Mouse (Mus musculus) cerebellum, adult 2 months (tissue): ENCODE results near the gene Vav2.

Experiments used
- CTCF ChIP-seq: fragments of 200-500 bp; IDR thresholded peaks from 2 replicates; pipeline ENCODE4 v1.5.1; 2011; ENCODE audit warnings: low read depth, mild to moderate bottlenecking, control low read depth, low read length, moderate library complexity, borderline replicate concordance; ENCODE audit not compliant: insufficient read depth
- POLR2A ChIP-seq: fragments of 200-500 bp; IDR thresholded peaks from 2 replicates; pipeline ENCODE4 v1.6.1; 2011; ENCODE audit warnings: low read length, control low read depth, borderline replicate concordance; ENCODE audit not compliant: insufficient read depth

DNA sequence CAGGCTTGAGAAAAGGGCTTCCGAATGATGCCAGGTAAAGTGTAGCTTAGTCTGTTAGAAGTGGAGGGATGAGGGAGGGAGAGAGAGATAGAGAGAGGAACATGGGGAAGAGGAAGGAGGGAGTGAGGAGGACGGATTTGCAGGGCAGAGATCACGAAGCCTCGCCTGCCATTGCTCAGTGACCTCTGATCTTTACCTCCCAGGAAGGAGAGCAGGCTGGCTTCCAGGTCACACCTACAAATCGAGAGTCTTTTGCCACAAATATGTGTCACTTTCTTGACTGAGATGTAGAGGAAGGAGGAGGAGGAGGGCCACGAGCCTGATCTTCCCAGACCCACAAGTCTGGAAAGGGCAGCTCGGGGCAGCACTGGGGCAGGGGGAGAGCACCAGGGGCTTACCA lies 142.4 kb downstream of the Vav2 start:
- no peak for TF ChIP-seq CTCF
- no peak for TF ChIP-seq POLR2A
